Mouse (Mus musculus) bone marrow macrophage, adult 2 months (primary cell): ENCODE results near the gene Zfp653.

Source experiments
- CTCF ChIP-seq: IDR thresholded peaks from 2 replicates; pipeline ENCODE4 v1.5.1; 2012; ENCODE audit warnings: low read depth, mild to moderate bottlenecking, low read length, moderate library complexity
- POLR2A ChIP-seq: IDR thresholded peaks from 2 replicates; pipeline ENCODE4 v1.6.1; 2012; ENCODE audit warnings: mild to moderate bottlenecking, low read depth, low read length, borderline replicate concordance

DNA sequence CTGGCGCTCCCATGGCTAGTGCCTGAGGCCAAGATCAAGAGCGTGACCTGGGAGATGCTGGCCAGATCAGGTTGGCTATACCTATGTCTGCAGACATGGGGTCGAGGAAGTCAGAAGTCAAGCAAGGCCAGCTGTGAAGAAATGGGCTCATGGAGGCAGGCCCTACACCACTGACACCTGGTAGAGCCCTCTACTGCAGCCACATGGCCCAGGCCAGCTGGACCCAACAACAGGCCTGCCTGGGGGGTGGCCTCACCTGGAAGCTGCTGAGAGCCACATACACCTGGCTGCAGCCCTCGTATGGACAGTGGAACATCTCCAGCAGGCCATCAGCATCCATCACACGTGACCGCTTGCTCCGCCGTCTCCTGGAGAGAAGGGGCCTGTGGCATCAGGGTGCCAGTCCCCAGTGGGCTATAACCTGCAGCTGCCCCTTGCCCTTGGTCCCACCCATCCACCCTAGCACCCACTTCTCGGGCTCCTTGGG is 14.1 kb downstream of the Zfp653 start:
- TF ChIP-seq POLR2A (no peak), CTCF (no peak)
